Mouse (Mus musculus): Measurements from ENCODE around the gene Khdc1c. TPM values are rescaled to one million over a fixed set of nuclear protein-coding genes. Genes with fewer than 3 reads are reported as not detected.
"Not testable (repeated sequence)": the region's sequence is repeated elsewhere in the genome, so short reads cannot be mapped to it uniquely, and the experiment has no call there.

The Khdc1c gene
- polyA plus RNA-seq, 1 experiment = not detected

DNA sequence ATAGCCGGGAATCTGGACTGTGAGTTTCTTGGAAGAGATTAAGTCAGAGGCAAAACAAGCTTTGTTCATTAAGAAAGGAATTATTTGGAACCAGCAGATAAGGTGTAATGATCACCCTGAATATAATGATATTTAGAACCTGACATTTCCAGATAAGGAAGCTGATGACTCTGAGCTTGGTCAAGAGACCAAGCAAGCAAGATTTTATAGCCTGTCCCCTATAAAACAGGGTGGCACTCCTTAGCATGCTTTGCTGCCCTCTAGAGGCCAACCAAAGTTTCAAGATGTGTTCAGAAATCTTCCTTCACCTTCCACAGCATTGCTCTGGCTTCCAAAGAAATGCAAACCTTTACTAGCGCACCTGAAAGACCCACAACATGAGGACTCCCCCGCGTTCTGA, 23.9 kb upstream of the Khdc1c start:
- 68% methylated on average over 4 of the region's 4 CpGs for WGBS
- TF ChIP-seq CTCF (IDR thresholded peaks at IDR 0.05; ENCODE audit: insufficient read depth, low read depth, low read length) (no peak), POLR2A (IDR thresholded peaks at IDR 0.05; ENCODE audit: insufficient read depth, low read depth, low read length) (no peak)
- H3K4me3 ChIP-seq (ENCODE audit: insufficient read depth, low read depth, low read length) = no peak overlapping the region
- no peaks in the 10 kb centered on the region for H3K4me1 ChIP-seq (ENCODE audit: control insufficient read depth, insufficient read depth, low read length)
- no peak overlapping the region for H3K27ac ChIP-seq (ENCODE audit: insufficient read depth, low read depth, low read length)

DNA sequence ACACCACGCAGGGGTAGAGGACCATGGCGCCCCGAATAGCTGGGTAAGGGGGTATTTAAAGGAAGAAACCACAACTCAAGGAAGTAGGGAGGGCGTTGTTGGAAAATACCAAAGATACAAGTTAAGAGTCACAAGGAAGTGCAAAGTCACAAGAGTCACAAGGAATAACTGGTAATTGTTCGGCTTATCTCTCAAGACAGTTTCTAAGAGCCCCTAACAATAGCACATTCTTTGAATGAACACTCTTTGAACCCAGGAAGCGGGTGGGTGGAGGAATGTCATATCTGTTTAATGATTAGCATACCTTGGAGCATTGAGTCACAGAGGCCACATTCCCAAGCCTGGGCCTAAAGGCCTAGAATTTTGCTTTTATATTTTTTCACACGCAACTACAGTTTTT, 23.4 kb upstream of the Khdc1c start:
- not testable (repeated sequence) for H3K4me3 ChIP-seq (ENCODE audit: insufficient read depth, low read depth, low read length); H3K4me1 ChIP-seq (ENCODE audit: control insufficient read depth, insufficient read depth, low read length); H3K27ac ChIP-seq (ENCODE audit: insufficient read depth, low read depth, low read length)
- WGBS = 91% methylated on average over 7 of the region's 7 CpGs

DNA sequence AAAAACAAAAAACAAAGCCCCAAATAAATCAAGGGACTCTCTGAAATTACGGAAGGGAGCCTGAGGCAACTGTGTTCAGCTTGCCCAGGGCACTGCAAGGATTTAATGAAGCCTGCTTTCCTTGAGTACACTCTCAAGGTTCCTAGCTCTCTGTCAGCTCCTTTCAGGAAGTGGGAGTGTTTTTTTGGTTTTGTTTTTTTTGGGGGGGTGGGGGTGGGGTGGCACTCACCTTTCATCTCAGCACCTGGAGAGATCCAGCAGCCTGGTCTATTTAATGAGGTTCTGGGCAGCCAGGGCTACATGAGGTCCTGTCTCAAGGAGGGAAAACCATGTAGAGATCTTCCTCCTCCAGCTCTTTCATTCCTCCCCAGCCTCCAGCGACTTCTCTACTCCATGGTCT, 18.8 kb upstream of the Khdc1c start, which contains the start of gene Khdc1a:
Khdc1a (plus strand) TSS at position 301 of the 400 bp plus-strand sequence.
- no peak within 1 kb of the TSS for H3K4me3 ChIP-seq (ENCODE audit: insufficient read depth, low read depth, low read length)
- TF ChIP-seq POLR2A (IDR thresholded peaks at IDR 0.05; ENCODE audit: insufficient read depth, low read depth, low read length) (no peak), CTCF (IDR thresholded peaks at IDR 0.05; ENCODE audit: insufficient read depth, low read depth, low read length) (no peak)
- H3K4me1 ChIP-seq (ENCODE audit: control insufficient read depth, insufficient read depth, low read length) = no peaks in the 10 kb centered on the region
- WGBS = 82% methylated on average over 2 of the region's 2 CpGs
- no peak within 1 kb of the TSS for H3K27ac ChIP-seq (ENCODE audit: insufficient read depth, low read depth, low read length)

DNA sequence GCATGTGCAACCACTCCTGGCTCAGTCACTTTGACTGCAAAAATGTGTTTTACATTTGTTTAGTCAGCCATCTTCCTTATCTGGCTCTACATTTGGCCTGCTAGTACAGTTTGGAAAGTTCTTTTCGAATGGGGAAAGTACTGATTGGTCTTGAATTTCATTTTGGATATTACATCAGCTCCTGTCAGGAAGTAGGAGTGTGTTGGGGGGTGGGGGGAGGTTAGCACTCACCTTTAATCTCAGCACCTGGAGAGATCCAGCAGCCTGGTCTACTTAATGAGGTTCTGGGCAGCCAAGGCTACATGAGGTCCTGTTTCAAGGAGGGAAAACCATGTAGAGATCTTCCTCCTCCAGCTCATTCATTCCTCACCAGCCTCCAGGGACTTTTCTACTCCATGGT, 15.1 kb downstream of the Khdc1c start, which contains the start of gene Khdc1b:
Khdc1b (plus strand) TSS at position 301 of the 400 bp plus-strand sequence.
- no peak within 1 kb of the TSS for H3K4me3 ChIP-seq (ENCODE audit: insufficient read depth, low read depth, low read length)
- WGBS = 88% methylated on average over 1 of the region's 1 CpGs
- no peaks in the 10 kb centered on the region for H3K4me1 ChIP-seq (ENCODE audit: control insufficient read depth, insufficient read depth, low read length)
- TF ChIP-seq CTCF (IDR thresholded peaks at IDR 0.05; ENCODE audit: insufficient read depth, low read depth, low read length) = no peak
- H3K27ac ChIP-seq (ENCODE audit: insufficient read depth, low read depth, low read length) = no peak within 1 kb of the TSS

DNA sequence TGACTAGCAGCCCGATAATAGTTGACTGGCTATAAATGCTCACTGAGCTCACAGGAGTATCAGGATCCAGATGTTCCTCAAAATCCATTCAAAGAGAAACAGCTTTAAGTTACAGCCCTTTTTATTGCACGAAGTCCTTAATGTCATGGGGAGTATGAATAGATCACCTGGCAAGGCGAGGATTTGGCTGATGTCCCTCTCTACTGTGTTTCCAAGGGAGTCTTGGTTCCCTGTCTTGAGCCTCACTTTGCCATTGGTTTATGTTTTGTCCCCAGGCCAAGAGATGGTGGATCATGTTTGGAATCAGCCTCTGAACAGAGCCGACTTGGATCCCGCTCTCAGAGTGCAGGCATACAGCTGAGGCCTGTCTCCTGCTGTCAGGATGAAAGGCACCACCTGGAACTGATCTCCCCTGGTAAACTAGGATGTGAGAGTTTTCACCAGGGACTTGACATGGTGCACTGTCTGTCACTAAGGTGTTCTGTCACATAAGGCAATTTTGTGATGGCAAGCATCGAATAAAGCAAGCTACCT, 23.1 kb downstream of the Khdc1c start:
- 82% methylated on average over 6 of the region's 6 CpGs for WGBS
- H3K4me1 ChIP-seq (ENCODE audit: control insufficient read depth, insufficient read depth, low read length) = no peaks in the 10 kb centered on the region
- no peak overlapping the region for H3K4me3 ChIP-seq (ENCODE audit: insufficient read depth, low read depth, low read length)
- no peak overlapping the region for H3K27ac ChIP-seq (ENCODE audit: insufficient read depth, low read depth, low read length)
- TF ChIP-seq POLR2A (IDR thresholded peaks at IDR 0.05; ENCODE audit: insufficient read depth, low read depth, low read length) = no peak
- TF ChIP-seq CTCF (IDR thresholded peaks at IDR 0.05; ENCODE audit: insufficient read depth, low read depth, low read length) = no peak

DNA sequence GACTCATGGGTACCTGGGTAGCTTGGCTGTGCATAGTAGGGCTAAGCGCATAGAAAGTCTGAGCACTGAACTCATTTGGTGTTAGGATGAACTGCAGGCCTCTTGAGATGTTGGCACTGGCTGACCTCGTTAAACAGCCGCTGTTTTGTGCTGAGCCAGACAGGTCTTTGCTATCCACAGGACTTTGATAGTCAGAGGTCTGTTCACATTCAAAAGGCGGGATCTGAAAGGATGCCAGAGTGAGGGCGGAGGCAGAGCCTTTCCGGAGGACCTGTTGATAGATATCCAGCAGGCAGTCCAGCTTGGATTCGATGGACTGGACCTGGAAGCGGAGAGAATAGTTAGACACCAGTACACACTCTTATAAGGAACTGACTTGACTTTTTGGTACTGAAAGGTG, 34.7 kb downstream of the Khdc1c start:
- TF ChIP-seq CTCF (IDR thresholded peaks at IDR 0.05; ENCODE audit: insufficient read depth, low read depth, low read length) = no peak
- TF ChIP-seq POLR2A (IDR thresholded peaks at IDR 0.05; ENCODE audit: insufficient read depth, low read depth, low read length) = no peak
- WGBS = 63% methylated on average over 8 of the region's 8 CpGs
- Histone ChIP-seq H3K4me3 (ENCODE audit: insufficient read depth, low read depth, low read length) (no peak overlapping the region), H3K4me1 (ENCODE audit: control insufficient read depth, insufficient read depth, low read length) (no peaks in the 10 kb centered on the region), H3K27ac (ENCODE audit: insufficient read depth, low read depth, low read length) (no peak overlapping the region)

DNA sequence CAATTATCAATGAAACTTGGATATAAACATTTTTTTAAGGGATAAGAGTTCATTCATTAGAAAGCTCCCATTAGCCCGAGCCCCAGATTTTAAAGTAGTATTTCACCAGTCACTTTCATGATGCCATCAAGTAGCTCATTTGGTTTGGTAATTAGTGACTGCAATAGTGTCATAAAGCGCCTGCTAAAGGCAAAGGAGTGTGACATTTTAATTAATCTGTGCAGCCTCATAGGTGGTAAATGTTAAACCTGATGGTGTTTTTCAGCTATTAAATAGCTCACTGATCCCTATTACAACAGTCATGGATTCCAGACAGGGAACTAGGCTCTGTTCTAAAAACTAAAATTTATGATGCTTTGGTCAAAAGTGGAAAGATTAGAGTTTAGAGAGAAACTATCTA, 39.1 kb downstream of the Khdc1c start:
- Histone ChIP-seq H3K4me1 (ENCODE audit: control insufficient read depth, insufficient read depth, low read length) (no peaks in the 10 kb centered on the region), H3K27ac (ENCODE audit: insufficient read depth, low read depth, low read length) (no peak overlapping the region), H3K4me3 (ENCODE audit: insufficient read depth, low read depth, low read length) (no peak overlapping the region)
- 79% methylated on average over 2 of the region's 2 CpGs for WGBS
- TF ChIP-seq POLR2A (IDR thresholded peaks at IDR 0.05; ENCODE audit: insufficient read depth, low read depth, low read length) = no peak
- TF ChIP-seq CTCF (IDR thresholded peaks at IDR 0.05; ENCODE audit: insufficient read depth, low read depth, low read length) = no peak

DNA sequence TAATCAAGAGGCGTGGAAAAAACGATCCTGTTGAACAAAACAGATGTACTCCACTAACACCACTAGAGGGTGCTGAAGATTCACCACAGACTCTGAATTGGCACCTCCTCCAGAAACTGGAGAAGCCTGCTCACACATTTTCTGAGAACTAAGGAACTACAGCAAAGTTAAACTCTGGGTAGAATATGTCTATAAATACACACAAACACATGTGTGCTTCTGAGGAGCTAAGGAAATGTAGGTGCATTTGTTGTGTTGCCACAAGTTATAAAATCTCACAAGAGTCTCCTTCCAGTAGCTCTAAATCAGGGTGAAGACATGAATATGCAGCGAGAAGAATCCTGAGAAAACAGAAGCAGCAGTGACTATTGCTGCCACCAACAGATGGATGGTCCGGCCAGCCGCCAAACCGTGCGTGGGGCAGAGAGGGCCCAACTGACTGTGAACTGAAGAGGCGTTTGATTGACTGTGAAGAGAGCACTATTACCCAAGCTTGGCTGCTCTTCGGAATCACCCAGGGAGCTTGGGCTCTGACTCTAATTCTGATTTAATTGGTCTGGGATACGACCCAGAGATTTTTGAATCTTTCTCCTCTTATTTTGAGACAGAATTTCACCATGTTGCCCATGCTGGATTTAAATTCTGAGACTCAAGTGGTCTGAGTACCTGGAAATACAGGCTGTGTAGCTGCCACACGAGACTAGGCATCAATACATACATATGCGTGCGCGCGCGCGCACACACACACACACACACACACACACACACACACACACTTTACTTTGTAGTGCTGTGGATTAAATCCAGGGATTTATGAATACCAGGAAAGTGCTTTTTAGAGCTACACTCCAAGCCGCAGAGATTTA, 43.4 kb downstream of the Khdc1c start:
- WGBS = 42% methylated on average over 18 of the region's 18 CpGs
- Histone ChIP-seq H3K4me1 (ENCODE audit: control insufficient read depth, insufficient read depth, low read length) (no peaks in the 10 kb centered on the region), H3K4me3 (ENCODE audit: insufficient read depth, low read depth, low read length) (no peak overlapping the region), H3K27ac (ENCODE audit: insufficient read depth, low read depth, low read length) (no peak overlapping the region)
- TF ChIP-seq POLR2A (IDR thresholded peaks at IDR 0.05; ENCODE audit: insufficient read depth, low read depth, low read length) (no peak), CTCF (IDR thresholded peaks at IDR 0.05; ENCODE audit: insufficient read depth, low read depth, low read length) (no peak)

DNA sequence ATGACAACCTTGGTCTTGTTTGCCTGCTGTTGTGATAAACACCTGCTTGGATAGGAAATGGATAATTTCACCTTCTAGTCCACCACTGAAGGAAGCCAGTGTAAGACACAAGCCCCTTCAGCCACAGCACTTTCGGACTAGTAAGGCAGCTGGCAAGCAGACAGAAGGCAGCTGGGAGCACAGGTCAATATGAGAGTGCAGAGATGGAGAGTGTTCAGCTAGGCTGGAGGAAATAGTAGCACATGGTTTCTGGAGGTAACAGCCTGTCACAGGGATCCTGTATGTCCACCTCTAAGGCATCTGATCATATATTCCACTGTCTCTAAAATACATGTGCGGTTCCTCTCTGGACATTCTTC, 44.0 kb downstream of the Khdc1c start:
- Histone ChIP-seq H3K4me3 (ENCODE audit: insufficient read depth, low read depth, low read length) (no peak overlapping the region), H3K27ac (ENCODE audit: insufficient read depth, low read depth, low read length) (no peak overlapping the region), H3K4me1 (ENCODE audit: control insufficient read depth, insufficient read depth, low read length) (no peaks in the 10 kb centered on the region)
- TF ChIP-seq POLR2A (IDR thresholded peaks at IDR 0.05; ENCODE audit: insufficient read depth, low read depth, low read length) = no peak
- no peak for TF ChIP-seq CTCF (IDR thresholded peaks at IDR 0.05; ENCODE audit: insufficient read depth, low read depth, low read length)
- 73% methylated on average over 2 of the region's 2 CpGs for WGBS
